Mouse (Mus musculus) stomach, embryonic 16.5 days (tissue): ENCODE results near the gene Nutm1. TPM values are rescaled to one million over a fixed set of nuclear protein-coding genes. Genes with fewer than 3 reads are reported as not detected.
"Not testable (repeated sequence)": the region's sequence is repeated elsewhere in the genome, so short reads cannot be mapped to it uniquely, and the experiment has no call there.

Source experiments
- ATAC-seq: fragments of 200-750 bp; cut with Nextera tagmentation; 2 replicates; pipeline ENCODE4 v1.8.0; 2017; ENCODE audit warnings: moderate number of reproducible peaks, moderate TSS enrichment; ENCODE audit not compliant: insufficient read depth, low FRiP score
- H3K27ac ChIP-seq: fragments of 300-500 bp; sonication (generic); 2 replicates; pipeline ENCODE4 v1.5.1; 2014; ENCODE audit warnings: low read length
- H3K27me3 ChIP-seq: fragments of 300-500 bp; sonication (generic); 2 replicates; pipeline ENCODE4 v1.6.1; 2014; ENCODE audit warnings: low read length, control low read depth, mixed read lengths; ENCODE audit not compliant: control insufficient read depth, insufficient read depth
- H3K36me3 ChIP-seq: fragments of 300-500 bp; sonication (generic); 2 replicates; pipeline ENCODE4 v1.6.1; 2014; ENCODE audit warnings: low read length; ENCODE audit not compliant: control insufficient read depth, insufficient read depth
- H3K4me1 ChIP-seq: fragments of 300-500 bp; sonication (generic); 2 replicates; pipeline ENCODE4 v1.6.1; 2014; ENCODE audit warnings: low read length, control low read depth, mixed read lengths; ENCODE audit not compliant: control insufficient read depth, insufficient read depth
- H3K4me2 ChIP-seq: fragments of 300-500 bp; sonication (generic); 2 replicates; pipeline ENCODE4 v1.6.1; 2014; ENCODE audit warnings: low read depth, low read length, mixed read lengths
- H3K4me3 ChIP-seq: fragments of 300-500 bp; sonication (generic); replicated peaks from 2 replicates; pipeline ENCODE4 v1.5.1; 2014; ENCODE audit warnings: mild to moderate bottlenecking, low read length
- H3K9ac ChIP-seq: fragments of 300-500 bp; sonication (generic); 2 replicates; pipeline ENCODE4 v1.6.1; 2014; ENCODE audit warnings: low read length
- H3K9me3 ChIP-seq: fragments of 300-500 bp; sonication (generic); replicated peaks from 2 replicates; pipeline ENCODE4 v1.6.1; 2016; ENCODE audit warnings: low read length, control low read depth; ENCODE audit not compliant: control insufficient read depth
- WGBS: fragments of 180-500 bp; shearing (Covaris S2); extraction: QIAGEN DNeasy Blood & Tissue Kit; methylation state at CpG from one replicate; pipeline ENCODE4 v1.1.7; 2014; 5-methylcytosine and 5-hydroxymethylcytosine counted together
- polyA plus RNA-seq: library from polyadenylated mRNA; unstranded; fragments of >200 nt; fragmentation: Nextera tagmentation; extraction: Ambion mirVana; gene quantifications from 2 replicates; pipeline ENCODE4 v1.2.1, GENCODE M21; 2015

Nutm1 gene
- polyA plus RNA-seq, result 0.05 and 0.11 TPM in 2 replicates

DNA sequence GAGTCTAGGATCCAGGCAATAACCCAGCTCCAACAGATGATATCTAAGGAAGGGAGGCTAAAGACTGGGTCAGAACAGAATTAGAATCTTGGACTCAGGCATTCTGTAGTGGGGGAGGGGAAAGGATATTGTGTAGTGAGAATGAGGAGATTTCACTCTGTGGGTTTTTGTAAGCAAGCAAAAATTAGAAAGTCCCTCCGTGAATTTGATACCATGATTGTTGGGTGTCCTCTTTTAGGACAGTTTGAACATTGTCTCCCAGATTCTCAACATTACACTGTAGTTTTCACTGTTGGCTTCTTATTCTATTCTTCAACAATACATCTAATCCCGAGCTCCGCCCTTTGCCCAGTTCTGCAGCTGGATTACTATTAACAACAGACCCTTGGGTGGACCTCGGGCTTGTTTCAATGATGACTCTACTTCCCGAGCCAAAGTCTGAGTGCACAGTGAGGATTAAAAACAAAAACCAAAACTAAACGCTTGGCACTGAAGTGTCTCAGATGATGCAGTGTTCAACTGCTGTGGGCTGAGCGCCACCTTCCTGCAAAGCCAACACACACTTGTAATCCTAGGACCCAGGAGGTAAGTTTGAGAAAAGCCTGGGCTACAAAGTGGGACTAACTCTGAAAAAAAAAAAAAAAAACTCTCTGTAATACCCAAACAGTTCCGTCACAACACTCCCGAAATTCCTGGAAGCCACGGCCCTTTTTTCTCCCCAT, at the start of gene Nutm1:
TSS of gene Nutm1 (minus strand) at position 51 of the 722 bp plus-strand sequence.
- Histone ChIP-seq H3K27ac (no peak within 1 kb of the TSS), H3K9ac (no peak within 1 kb of the TSS), H3K36me3 (no peaks in the 10 kb centered on the region), H3K27me3 (no peaks in the 10 kb centered on the region), H3K4me2 (no peak within 1 kb of the TSS), H3K4me3 (no peak within 1 kb of the TSS), H3K9me3 (no peaks in the 10 kb centered on the region), H3K4me1 (peaks cover 13% of the 10 kb centered on the region)
- no peak for ATAC-seq
- 70% methylated on average over 10 of the region's 10 CpGs for WGBS

DNA sequence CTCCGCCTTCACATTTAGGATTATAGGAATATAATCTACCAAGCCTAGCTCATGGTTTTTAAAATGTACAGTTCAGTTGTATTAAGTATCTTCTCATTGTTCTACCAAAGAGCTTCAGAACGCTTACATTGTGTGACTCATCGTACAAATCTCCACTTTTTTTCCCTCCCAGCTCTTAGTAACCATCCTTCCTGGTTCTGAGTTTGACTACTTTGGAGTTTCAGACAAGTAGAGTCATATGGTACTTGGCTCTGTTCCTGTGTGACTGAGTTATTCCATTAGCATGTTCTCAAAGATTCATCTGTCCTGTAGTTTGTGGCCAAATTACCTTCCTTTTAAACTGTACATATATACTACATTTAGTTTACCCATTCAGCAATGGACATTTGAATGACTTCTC, 49.6 kb upstream of the Nutm1 start:
- Histone ChIP-seq H3K9ac (no peak overlapping the region), H3K9me3 (no peaks in the 10 kb centered on the region), H3K4me1 (no peaks in the 10 kb centered on the region), H3K4me2 (no peak overlapping the region), H3K4me3 (no peak overlapping the region), H3K27me3 (no peaks in the 10 kb centered on the region), H3K27ac (no peak overlapping the region), H3K36me3 (no peaks in the 10 kb centered on the region)
- 78% methylated on average over 3 of the region's 3 CpGs for WGBS
- no peak for ATAC-seq

DNA sequence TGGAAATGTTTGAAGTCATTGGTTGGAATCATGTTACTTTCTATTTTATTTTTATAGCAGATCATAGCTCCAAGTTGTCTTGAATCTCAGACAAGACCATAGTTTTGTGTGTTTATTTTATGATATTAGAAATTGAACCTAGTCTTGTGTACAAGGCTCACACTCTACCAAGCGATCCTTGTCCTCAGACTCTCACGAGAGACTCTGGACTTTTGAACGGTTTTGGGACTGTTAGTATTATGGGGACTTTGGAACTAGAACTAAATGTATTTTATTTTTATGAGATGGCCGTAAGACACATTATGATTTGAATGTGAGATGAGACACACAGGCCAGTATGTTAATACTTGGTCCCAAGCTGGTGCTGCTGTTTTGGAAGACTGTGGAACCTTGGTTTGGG, 39.1 kb upstream of the Nutm1 start:
- Histone ChIP-seq H3K4me3 (no peak overlapping the region), H3K27ac (no peak overlapping the region), H3K9me3 (no peaks in the 10 kb centered on the region), H3K4me1 (no peaks in the 10 kb centered on the region), H3K9ac (no peak overlapping the region), H3K36me3 (no peaks in the 10 kb centered on the region), H3K4me2 (no peak overlapping the region), H3K27me3 (no peaks in the 10 kb centered on the region)
- WGBS, result 89% methylated on average over 4 of the region's 4 CpGs
- no peak for ATAC-seq

DNA sequence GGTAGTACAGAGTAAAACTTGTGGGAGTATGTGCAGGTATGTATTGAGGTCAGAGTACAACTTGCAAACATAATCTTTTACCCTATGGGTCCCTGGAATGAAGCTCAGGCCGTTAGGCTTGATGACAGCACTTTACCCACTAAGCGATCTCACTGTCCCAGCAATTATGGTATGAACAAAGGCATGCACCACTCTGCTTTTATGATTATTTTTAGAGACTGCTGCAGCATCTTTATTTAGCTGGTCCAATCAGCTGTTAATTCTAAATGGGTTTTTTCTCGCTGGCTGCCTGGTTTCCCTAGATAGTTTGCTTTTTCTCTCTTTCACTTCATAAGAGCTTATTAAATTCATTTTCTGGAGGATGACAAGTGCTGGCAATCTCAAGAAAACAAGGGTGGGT, 37.1 kb upstream of the Nutm1 start:
- Histone ChIP-seq H3K9ac (no peak overlapping the region), H3K36me3 (no peaks in the 10 kb centered on the region), H3K27me3 (no peaks in the 10 kb centered on the region), H3K9me3 (no peaks in the 10 kb centered on the region), H3K4me2 (no peak overlapping the region), H3K4me3 (no peak overlapping the region), H3K4me1 (no peaks in the 10 kb centered on the region), H3K27ac (no peak overlapping the region)
- 80% methylated on average over 3 of the region's 3 CpGs for WGBS
- no peak for ATAC-seq

DNA sequence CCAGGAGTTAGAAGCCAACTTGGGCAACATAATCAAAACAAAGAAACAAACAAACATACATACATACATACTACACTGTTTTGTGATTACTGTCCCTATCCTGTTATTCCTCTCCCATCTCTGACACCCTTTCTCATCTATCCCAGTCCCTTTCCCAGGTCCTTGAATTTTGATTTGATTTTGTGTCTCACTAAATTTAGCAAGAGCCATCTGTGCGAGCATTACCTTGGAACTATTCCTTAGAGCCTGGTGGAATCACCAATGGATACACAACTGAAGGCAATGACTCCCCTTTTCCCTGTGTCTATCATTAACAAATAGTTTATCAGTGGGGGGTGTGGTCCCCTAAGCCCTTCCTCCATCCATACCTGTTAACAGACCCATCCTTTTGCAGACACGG, 33.7 kb upstream of the Nutm1 start:
- Histone ChIP-seq H3K4me2 (no peak overlapping the region), H3K36me3 (no peaks in the 10 kb centered on the region), H3K27ac (no peak overlapping the region), H3K4me1 (0 out of 2 replicates have a peak, but pooled peaks cover under 1% of the 10 kb centered on the region), H3K9ac (no peak overlapping the region), H3K4me3 (no peak overlapping the region), H3K27me3 (no peaks in the 10 kb centered on the region), H3K9me3 (no peaks in the 10 kb centered on the region)
- ATAC-seq, result no peak
- 80% methylated on average over 2 of the region's 2 CpGs for WGBS

DNA sequence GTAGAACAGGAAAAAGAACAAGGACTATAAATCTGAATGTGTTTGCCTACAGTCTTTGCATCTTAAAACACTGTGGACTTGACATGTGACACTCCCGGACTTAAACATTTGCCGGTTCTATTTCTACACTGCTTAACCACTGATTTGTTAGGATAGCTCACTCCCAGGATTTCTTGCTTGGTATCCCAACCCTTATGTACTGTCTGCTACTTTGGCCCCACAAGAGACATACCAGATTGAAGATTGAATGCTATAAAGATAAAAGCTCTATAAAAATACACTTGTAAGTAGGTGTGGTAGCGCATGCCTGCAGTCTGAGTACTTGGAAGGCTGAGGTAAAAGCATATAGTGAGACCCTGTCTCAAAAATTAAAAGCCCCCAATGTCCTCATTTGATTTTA, 30.4 kb upstream of the Nutm1 start:
- H3K4me1 ChIP-seq, result 0 out of 2 replicates have a peak, but pooled peaks cover 2% of the 10 kb centered on the region
- no peaks in the 10 kb centered on the region for H3K36me3 ChIP-seq
- H3K9ac ChIP-seq, result no peak overlapping the region
- no peaks in the 10 kb centered on the region for H3K27me3 ChIP-seq
- H3K4me2 ChIP-seq, result no peak overlapping the region
- 76% methylated on average over 3 of the region's 3 CpGs for WGBS
- ATAC-seq, result no peak
- no peak overlapping the region for H3K27ac ChIP-seq
- H3K9me3 ChIP-seq, result no peaks in the 10 kb centered on the region
- H3K4me3 ChIP-seq, result no peak overlapping the region

DNA sequence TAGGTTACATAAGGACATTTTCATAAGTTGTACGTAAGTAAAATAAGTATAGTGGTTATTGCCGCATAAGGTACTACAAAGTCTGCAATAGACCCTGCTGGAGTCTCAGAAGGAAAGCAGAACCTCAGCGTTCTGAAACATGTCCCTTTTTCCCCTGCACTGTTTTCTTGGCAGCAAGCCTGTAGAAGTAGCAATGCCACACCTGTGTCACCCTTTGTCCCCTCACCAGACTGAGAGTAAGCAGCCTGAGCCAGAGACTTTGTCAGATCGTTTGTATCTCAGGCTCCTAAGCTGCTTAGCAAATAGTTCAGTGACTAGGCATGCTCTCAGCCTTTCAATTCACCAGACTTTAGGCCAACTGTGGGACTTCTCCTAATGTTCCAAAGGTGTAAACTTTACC, 28.0 kb upstream of the Nutm1 start:
- peak overlapping the region; percentile 67; the same call in 1 of the 2 replicates for H3K27ac ChIP-seq
- no peak overlapping the region for H3K9ac ChIP-seq
- peaks cover 6% of the 10 kb centered on the region for H3K4me1 ChIP-seq
- peak; percentile 69; the same call in 1 of the 2 replicates for ATAC-seq
- no peak overlapping the region for H3K4me2 ChIP-seq
- H3K4me3 ChIP-seq, result no peak overlapping the region
- H3K9me3 ChIP-seq, result no peaks in the 10 kb centered on the region
- WGBS, result 53% methylated on average over 4 of the region's 4 CpGs
- H3K27me3 ChIP-seq, result no peaks in the 10 kb centered on the region
- H3K36me3 ChIP-seq, result no peaks in the 10 kb centered on the region

DNA sequence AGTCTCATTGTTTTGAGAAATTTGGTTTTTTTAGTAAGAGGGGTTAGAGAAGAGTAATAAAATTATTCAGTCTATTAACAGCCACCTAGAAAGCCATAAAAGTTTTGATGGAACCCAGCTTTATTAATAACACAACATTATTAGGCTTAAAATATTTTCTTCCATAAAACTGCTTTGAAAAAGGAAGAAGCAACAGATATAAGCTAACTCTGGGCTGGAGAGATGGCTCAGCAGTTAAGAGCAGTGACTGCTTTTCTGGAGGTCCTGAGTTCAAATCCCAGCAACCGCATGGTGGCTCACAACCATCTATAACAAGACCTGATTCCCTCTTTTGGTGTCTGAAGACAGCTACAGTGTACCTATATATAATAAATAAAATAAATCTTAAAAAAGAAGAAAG, 27.0 kb upstream of the Nutm1 start:
- H3K9me3 ChIP-seq, H3K36me3 ChIP-seq, H3K27ac ChIP-seq, H3K9ac ChIP-seq, H3K27me3 ChIP-seq, H3K4me3 ChIP-seq, ATAC-seq, H3K4me1 ChIP-seq, H3K4me2 ChIP-seq: not testable (repeated sequence)
- WGBS, result 97% methylated on average over 1 of the region's 1 CpGs

DNA sequence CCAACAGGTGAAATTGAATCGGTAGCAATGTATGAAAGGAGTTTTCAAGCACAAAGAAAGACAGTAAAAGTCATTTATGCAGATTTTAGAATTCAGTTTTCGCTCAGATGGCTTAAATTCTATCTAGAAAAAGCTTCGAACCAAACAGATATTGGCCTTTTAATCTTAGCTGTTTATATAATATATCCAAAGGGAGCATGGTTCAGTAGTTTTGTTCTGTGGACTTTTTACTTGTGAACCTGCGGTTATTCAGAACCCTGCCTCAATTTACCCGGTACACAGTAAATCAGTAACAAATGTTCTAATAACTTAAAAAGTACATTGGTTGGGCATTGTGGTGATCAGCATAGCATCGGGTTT, 25.9 kb upstream of the Nutm1 start:
- H3K4me1 ChIP-seq, result peaks cover 6% of the 10 kb centered on the region
- H3K27ac ChIP-seq, result no peak overlapping the region
- H3K36me3 ChIP-seq, result no peaks in the 10 kb centered on the region
- peak overlapping the region; percentile 68 for H3K4me3 ChIP-seq
- WGBS, result 46% methylated on average over 6 of the region's 6 CpGs
- H3K9ac ChIP-seq, result no peak overlapping the region
- no peaks in the 10 kb centered on the region for H3K27me3 ChIP-seq
- ATAC-seq, result no peak
- H3K9me3 ChIP-seq, result no peaks in the 10 kb centered on the region
- peak overlapping the region; percentile 97 for H3K4me2 ChIP-seq
